Mouse (Mus musculus) brain, adult 2 months (tissue): ENCODE data around the gene Hist2h2ac.
"Not testable (repeated sequence)": the region's sequence is repeated elsewhere in the genome, so short reads cannot be mapped to it uniquely, and the experiment has no call there.

Source experiments
- DNase-seq: peaks from one replicate; pipeline ENCODE4 v3.0.0; 2011; ENCODE audit warnings: low read depth, low spot score

The Hist2h2ac gene

DNA sequence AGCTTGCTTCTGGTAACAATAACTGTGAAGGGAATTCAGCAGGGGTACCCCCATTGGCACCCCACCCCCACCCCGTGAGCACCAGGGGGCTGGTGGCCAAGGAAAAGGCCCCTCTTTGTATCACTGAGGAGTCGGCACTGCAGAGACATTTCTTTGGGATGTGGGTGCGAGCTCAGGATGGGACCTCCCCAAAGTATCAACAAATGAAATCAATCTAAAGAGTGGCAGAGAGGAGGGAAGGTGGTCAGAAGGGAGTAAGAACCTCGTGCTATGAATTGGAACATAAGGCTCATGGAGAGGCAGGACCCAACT lies 28.3 kb upstream of the Hist2h2ac start:
- no peak for DNase-seq

DNA sequence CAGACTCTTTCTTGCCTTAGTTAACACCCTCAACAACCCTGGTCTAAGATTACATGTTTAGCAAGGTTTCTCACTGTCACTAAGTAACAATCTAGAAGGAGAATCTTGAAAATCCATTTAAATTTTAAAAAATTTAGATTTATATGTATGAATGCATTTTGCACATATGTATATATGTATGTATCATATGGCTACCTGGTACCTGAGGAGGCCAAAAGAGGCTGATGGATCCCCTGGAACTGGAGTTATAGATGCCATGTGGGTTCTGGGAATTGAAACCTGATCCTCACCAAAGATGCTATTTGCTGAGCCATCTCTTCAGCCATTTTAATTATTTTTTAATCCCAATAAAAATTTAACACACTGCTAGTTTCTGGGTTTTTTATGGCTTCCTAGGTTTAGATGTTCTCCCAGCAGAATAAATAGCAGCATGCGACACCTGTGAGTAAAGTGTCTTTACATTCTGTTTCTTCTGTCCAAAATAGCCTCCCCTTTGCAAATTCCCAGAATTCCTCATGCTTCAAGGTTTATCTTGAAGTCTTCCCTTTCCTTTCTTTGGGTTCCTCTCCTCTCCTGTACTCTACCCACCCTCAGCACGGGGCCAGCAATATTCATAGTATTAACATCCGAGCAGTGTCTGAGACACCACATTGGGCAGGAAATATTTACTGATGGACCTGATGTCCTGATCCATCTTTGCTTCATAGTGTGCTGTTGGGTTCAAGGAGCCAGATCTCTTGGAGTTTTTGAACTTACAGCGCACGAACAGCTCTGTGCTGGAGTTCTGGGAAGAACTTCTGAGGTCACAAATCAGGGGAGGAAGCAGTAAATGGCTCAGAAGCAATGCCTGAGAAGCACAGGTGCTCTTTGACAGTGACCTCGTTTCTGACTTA lies 27.7 kb upstream of the Hist2h2ac start:
- no peak for DNase-seq

DNA sequence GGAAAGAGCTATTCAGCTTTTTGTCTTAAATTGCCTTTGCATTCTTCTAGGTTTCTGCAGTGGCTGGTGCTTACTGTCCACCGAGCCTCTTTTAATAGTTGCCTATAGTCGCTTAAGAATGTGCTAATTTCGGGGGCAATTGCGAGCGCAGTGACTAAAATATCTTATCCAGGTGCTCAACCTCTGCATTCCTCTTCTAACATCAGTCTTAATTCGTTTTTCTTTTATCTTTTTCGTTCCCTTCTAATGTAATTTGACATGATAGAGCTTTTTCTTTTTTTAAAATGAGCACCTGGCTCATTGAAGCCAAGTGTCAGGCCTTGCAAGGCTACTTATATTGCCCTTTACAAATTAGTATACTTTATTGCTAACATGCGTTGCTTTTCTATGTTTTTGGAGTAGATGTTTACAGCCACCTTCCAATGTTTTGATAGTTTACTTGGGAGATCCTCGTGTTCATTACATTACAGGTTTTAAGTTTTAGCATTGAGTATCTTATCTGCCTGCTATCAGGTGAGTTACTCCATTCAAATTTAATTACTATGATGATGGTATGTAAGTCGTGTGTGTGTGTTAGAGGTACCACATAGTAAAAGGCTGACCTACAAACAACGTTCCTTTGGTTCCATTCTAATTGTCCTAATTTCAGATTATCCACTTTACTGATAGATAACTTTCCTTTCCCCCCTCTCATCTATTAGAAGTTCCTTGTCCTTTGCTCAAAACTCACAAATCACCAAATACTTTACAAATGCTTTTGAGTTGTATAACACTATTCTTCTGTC lies 26.9 kb upstream of the Hist2h2ac start:
- DNase-seq: no peak

DNA sequence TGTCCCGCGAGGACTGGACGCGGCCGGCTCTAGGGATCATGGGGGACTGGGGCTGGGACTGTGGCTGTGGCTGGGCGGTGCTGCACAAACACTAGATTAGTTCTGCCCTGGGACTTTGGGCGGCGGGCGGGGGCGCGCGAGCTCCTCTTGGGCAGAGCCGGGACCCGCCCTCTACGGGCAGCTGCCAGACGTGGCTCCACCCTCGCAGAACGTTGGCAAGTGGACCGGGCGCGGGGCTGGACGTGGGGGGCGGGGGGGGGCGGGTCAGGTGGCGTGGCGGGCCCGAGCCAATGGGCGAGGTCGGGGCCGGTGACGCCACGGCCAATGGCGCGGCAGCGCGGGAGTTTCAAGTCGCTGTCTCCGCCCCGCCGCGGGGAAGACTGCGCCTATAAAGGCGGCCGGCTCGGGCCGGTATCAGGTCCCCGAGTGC lies 25.8 kb upstream of the Hist2h2ac start, which contains the start of gene Hist2h3c1:
Hist2h3c1 (plus strand) TSS at position 259 of the 430 bp plus-strand sequence.
- not testable (repeated sequence) for DNase-seq

DNA sequence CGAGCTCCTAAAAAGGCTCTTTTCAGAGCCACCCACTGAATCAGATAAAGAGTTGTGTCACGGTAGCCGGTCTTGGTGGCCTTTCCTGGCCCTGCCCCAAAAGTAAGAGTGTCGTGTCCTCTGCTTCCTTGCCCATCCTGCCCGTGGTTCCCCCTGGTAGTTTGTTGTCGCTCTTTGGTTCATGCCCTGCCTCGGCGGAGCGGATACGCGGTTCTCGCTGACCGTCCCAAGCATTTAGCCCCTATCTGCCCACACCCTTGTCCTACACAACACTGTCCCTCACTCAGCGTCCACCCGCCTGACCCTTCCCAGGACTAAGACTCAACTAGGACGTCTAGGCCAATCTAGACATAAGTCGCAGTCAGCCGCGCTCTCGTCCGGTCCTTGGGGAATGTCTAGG lies 25.3 kb upstream of the Hist2h2ac start:
- not testable (repeated sequence) for DNase-seq

DNA sequence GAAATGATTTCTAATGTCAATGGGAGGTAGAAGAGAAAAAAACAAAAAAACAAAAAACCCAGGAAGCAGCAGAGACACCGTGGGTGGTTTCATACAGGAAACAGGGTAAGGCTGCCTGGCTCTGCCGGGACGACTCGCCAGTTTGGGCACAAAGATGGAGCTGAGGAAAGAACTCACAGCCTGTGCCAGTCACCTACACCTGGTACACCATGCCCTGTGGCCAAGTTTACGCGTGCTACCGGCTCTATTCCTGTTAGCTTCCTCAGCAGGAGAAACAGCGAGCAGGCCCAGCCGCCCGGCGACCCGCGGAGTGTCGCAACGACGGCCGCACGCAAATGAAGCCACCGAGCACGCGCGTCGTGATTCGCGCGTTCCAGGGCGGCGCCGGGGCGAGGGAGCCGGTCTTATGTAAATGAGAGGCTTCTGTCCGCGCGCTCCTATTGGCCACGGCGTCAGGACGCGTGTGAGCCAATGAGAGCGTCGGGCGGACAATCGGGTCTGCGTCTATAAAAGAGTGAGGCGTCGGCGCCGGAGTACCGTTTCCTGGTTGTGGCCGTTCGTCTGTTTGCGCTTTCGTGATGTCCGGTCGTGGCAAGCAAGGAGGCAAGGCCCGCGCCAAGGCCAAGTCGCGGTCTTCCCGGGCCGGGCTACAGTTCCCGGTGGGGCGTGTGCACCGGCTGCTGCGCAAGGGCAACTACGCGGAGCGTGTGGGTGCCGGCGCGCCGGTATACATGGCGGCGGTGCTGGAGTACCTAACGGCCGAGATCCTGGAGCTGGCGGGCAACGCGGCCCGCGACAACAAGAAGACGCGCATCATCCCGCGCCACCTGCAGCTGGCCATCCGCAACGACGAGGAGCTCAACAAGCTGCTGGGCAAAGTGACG lies 24.6 kb upstream of the Hist2h2ac start, which contains the start of gene Hist2h2aa1:
Hist2h2aa1 (plus strand) TSS at position 495 of the 884 bp plus-strand sequence.
- peak; percentile 91 for DNase-seq

DNA sequence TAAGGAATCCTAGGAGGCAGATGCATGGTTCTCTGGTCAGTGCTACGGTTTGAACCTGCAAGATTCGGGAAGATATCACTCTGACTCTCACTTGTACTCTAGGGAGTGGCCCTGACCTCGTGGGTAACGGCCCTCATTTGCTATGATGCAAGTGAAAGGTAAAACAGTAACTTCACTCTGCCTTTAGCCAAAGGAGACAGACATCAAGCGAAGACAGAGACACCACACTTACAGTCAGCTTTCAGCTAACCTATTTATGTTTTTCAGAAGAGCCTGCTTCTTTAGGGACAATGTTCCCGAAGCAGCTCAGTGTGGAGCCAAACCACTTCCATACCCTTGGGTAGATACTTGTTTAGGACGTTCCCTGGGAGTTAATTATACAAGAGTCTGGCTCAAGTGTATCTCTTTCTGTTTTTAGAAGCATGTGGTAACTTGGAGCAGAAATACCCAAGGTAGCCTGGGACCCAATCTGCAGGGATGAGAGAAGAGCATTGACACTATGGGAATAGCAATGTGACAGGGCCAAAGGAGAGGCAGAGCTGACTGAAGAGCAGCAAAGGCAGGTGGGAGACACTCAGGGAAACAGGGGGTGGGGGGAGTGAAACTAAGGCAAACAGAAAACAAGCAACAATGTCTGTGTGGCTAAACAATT lies 23.4 kb upstream of the Hist2h2ac start:
- DNase-seq: no peak

DNA sequence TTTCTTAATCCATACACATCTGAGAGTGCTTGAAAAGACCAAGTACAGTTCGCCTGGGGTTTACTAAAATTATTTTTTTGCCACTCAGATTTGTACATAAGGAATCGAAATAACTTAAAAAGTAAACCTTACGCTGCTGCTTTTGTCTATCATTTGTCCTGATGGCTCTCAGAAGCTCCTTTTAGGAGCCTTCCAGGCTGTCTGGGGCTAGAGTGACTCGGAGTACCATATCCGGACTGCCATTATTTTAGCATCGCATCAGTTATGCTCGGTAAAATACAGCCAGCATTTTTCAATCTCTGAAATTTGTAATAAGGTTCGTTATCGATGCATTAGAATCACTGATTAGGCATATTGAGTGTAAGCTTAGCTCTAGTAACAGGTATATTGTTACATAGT lies 20.1 kb upstream of the Hist2h2ac start:
- DNase-seq: no peak

DNA sequence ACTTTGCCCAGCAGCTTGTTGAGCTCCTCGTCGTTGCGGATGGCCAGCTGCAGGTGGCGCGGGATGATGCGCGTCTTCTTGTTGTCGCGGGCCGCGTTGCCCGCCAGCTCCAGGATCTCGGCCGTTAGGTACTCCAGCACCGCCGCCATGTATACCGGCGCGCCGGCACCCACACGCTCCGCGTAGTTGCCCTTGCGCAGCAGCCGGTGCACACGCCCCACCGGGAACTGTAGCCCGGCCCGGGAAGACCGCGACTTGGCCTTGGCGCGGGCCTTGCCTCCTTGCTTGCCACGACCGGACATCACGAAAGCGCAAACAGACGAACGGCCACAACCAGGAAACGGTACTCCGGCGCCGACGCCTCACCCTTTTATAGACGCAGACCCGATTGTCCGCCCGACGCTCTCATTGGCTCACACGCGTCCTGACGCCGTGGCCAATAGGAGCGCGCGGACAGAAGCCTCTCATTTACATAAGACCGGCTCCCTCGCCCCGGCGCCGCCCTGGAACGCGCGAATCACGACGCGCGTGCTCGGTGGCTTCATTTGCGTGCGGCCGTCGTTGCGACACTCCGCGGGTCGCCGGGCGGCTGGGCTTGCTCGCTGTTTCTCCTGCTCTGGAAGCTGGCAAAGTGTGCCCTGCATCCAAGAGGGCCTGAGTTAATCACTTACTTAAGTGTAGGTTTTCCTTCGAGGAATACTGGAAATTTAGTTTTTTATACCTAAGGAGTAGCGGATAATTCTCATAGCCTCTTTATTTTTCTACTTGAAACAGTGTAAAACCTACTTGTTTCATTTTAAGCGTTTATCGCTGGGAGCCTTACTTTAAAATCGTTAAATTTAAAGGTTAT lies 19.5 kb upstream of the Hist2h2ac start, which contains the start of gene Hist2h2aa2:
Hist2h2aa2 (minus strand) TSS at position 328 of the 850 bp plus-strand sequence.
- DNase-seq: peak; percentile 90

DNA sequence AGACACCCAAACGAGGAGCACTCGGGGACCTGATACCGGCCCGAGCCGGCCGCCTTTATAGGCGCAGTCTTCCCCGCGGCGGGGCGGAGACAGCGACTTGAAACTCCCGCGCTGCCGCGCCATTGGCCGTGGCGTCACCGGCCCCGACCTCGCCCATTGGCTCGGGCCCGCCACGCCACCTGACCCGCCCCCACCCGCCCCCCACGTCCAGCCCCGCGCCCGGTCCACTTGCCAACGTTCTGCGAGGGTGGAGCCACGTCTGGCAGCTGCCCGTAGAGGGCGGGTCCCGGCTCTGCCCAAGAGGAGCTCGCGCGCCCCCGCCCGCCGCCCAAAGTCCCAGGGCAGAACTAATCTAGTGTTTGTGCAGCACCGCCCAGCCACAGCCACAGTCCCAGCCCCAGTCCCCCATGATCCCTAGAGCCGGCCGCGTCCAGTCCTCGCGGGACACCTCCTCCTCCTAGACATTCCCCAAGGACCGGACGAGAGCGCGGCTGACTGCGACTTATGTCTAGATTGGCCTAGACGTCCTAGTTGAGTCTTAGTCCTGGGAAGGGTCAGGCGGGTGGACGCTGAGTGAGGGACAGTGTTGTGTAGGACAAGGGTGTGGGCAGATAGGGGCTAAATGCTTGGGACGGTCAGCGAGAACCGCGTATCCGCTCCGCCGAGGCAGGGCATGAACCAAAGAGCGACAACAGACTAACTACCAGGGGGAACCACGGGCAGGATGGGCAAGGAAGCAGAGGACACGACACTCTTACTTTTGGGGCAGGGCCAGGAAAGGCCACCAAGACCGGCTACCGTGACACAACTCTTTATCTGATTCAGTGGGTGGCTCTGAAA lies 18.5 kb upstream of the Hist2h2ac start, which contains the start of gene Hist2h3c2:
Hist2h3c2 (minus strand) TSS at position 174 of the 840 bp plus-strand sequence.
- not testable (repeated sequence) for DNase-seq

DNA sequence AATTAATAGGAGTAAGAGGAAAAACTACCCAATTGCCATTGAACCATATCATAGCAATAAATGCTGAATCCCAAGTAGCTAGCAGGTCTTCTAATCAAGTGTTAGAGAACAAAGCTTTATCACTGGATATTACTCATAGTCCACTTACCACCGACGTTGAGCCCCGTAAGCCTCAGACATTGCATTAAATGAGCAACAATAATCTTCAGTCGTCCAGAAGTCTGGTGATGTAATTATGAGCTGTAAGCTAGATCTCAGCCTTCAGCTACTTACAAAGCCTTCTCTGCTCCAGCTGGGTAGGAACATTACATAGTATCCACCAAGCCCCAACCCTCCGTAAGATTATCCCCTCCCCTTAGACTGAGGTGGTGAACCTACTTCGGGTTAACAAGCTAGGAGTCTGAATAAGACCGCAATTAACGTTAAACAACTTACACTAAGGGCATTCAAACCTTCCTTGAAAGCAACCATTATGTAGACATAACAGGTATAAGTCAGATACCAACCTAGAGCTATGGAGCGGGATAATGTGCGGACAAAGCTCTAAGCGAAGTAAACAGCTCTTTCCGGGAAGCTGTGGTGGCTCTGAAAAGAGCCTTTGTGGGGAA lies 17.3 kb upstream of the Hist2h2ac start:
- no peak for DNase-seq

DNA sequence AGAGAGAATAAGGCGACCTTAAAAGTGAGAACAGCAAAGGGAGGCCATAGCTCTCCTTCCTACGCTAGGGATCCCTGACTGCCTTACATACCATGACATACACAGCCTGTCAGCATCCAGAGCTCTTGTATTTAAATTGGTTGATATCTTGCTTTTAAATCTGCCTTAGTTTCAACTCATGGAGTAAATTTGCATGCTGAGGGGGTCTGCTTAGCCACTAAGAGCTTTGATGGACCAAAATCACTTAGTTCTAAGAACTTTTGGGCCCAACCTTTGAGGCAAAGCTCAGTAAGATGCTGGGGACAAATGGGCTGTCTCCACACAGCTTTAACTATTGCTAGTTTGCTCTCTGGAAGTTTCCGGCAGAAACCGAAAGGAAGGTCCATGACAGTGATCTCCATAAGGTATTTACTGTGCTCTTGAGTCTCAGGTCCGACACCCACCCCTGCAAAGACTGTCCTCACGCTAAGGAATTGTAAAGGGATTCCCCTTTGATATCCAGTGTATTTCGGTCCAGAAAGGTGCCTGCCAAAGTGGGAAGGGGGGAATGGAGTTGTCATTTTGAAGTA lies 16.7 kb upstream of the Hist2h2ac start:
- DNase-seq: no peak

DNA sequence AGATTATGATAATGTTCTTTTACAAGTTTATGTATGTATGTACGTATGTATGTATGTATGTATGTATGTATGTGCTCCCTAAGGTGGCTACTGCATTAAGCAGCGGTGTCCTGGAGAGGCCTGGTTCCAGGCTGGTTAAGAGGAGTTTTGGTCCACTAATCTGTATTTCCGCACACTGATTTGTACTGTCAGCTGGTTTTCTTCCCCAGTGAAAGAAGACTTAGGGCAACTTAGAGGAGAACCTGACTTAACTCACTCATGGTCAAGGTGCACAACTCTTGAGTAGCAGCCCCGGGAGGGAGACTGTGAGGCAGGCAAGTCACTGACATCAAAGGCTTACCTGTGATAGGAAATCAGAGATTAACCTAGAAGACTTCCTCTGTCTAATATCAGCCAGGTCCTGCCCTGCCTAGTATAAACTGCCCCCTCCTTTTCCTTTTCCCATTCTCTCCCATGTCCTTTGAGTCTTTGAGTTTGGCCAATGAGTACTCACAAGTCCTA lies 16.2 kb upstream of the Hist2h2ac start:
- no peak for DNase-seq

DNA sequence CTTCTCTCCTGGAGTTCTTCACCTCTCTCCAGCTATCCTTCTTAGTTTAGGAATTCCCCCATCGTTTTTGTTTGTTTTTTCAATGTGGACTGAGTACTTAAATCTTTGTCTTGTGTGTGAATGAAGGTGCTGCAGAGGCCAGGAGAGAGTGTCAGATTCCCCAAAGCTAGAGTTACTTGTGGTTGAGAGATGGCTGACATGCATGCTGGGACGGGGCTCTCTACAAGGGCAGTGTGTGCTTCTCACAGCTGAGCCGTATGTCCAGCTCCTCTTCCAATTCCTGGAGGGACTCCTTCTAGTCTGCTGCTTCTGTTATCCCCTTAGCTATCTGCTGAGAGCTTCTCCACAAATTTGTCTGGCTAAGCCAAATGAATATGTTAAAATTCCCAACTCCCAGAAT lies 15.2 kb upstream of the Hist2h2ac start:
- no peak for DNase-seq

DNA sequence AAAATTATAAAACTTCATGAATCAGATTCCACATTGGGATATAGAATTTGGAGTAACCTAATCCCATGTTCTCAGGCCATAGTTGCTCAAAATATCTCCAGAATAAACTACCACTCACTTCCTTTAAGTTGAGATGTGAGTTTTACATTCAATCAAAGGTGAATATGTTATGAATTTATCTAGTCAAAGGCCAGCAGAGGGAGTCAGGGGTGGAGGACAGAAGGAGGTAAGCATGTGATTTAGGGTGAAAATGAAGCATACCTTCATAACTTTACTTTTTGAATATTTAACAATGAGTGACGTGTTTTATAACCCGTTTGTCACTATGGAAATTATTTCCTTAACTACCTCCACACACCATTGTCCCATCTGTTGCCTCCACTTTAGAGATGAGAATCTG lies 14.2 kb upstream of the Hist2h2ac start:
- no peak for DNase-seq

DNA sequence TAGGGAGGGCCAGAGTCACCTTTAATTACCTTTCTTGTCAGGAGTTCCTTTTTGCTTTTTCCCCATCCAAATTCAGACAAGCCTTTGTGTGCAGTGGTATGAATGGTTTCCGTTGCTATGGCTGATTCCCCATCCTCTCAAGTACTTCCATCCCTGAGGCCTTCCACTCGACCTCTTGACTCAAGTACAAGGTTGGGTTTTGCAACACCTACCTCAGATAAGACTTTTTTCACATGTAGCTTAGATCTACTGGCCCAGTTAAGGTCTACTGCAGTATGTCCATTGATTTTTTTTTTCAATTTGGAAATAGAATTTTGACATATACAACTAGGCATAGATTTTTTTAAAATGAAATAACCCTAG lies 11.1 kb upstream of the Hist2h2ac start:
- no peak for DNase-seq

DNA sequence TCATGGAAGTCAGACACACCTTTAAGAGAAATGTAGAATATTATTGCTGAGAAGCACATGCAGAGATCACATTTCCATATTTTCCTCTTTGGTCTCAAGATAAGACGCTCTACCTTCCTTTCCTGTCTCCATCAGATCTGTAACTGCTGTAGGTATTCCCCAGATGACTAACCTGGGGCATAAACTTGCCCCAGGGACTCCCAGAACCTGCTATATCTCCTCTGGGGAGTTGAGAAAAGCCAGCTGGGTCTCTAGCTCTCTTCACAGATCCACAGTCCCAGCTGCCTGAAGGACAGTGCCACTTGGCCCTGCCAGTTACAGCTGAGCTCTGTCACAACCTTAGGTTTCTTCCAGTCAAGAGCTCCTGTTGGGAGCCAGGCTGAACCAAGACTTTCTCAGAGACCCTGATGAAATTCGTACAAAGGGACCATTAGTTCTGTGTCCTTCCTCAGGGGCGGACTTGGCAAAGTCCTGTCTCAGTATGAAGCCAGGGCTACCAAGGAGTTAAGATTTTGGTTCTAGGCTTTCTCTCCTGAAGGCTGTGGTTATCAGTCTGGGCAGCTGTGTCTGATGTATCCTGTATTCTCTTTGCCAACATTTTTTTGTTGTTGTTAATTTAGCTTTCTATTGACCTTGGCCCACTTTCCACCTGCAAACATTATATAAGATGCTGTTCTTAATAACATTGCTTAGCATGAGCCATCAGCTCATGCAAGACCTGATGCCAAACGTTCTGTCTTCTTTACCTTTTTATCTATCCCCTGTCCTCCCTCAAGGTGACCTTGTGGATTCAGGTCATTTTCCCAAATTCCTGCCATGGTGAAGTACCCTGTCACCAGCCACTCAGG lies 10.5 kb upstream of the Hist2h2ac start:
- no peak for DNase-seq
